Mouse (Mus musculus): ENCODE measurements around the gene Rassf6. TPM values are rescaled to one million over a fixed set of nuclear protein-coding genes. Genes with fewer than 3 reads are reported as not detected.

The Rassf6 gene
- under 1 TPM; 0.15 to 0.53 TPM for total RNA-seq (2023)

DNA sequence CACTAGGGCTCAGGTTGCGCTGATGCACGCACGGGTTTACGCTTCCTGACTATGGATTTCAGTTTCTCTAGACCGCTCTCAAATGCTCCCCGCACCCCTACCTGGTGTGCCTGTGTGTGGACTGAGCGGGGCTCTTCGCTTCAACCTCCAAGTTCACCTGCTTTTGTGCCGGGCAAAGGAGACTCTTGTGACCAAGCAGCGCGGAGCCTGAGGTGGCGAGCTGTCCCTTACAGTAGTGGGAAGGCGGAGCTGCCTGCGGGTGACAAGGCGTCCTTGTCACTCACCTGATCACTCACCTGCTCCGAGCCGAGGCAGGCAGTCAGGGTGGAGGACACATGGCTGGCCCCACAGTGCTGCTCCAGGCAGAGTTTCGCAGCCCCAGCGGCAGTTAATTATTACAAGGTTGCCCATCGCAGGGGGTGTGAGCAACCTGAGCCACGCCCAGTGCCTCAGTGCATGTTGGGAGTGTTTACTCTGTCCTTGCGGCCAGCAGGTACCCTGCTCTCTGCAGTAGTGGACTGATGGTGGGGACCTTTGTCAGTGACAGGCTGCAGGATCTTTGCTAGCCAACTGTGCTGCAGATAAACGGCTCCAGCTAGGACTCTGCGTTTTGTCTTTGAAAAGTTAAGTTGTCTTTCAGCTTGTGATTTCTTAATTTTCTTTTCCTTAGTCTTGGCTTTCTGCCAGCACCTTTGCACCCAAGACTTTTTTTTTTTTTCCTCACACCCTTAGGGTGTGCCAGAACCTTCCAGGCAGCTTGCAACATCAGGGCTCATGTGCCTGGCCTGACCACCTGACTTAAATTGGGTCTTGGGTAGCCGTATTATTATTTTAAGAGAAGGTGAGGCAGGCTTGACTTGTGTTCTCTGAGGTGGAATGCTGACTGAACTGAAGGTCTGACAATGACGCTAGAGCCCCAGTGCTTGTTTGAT is at the start of gene Rassf6:
TSS of gene Rassf6 (minus strand) at position 372 of the 932 bp plus-strand sequence.

DNA sequence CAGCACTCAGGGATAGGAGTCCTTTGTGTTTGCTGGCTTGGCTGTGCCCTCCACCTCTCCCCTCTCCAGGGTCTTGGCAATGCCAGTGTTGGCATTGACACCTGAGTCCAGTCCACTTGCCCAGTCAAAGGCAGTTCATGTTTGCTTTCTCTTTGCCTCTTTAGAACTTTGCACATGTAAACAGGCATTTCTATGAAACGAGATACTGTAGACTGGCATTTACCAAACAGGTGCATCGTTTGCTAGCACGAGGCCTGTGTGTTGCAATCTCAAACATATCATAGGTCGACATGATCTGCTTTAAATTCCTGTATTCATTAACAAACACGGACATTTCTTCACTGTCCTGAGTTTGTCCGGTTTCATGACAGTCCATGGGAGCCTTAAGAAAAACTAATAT is 79.7 kb downstream of the Rassf6 start, which contains the start of gene 5830473C10Rik:
TSS of gene 5830473C10Rik (plus strand) at position 365 of the 400 bp plus-strand sequence.

Other genes with a start within 250 kb of the Rassf6 start
- not detected for gene Alb, start 179.8 kb downstream of the Rassf6 start, total RNA-seq (2023)
- gene Afp, start 149.9 kb downstream of the Rassf6 start, total RNA-seq (2023), result not detected
- not detected for gene Afm, start 121.7 kb downstream of the Rassf6 start, total RNA-seq (2023)
- not detected for gene 5830473C10Rik, start 79.5 kb downstream of the Rassf6 start, total RNA-seq (2023)
- gene Cxcl5, start 118.7 kb upstream of the Rassf6 start, total RNA-seq (2023), result not detected
- gene Ppbp, start 127.9 kb upstream of the Rassf6 start, total RNA-seq (2023), result 1 to 10 TPM; 6.2 to 6.4 TPM
- gene Pf4, start 131.8 kb upstream of the Rassf6 start, total RNA-seq (2023), result 10 to 100 TPM; 19.6 to 21.7 TPM
- under 1 TPM; 0.94 to 0.95 TPM for gene Cxcl3, start 145.4 kb upstream of the Rassf6 start, total RNA-seq (2023)
- gene Cxcl15, start 153.9 kb upstream of the Rassf6 start, total RNA-seq (2023), result not detected

Measured in neutrophil, adult 83 days (primary cell).